Mouse (Mus musculus): Measurements from ENCODE around the gene Klhl5. TPM values are rescaled to one million over a fixed set of nuclear protein-coding genes. Genes with fewer than 3 reads are reported as not detected.

The Klhl5 gene
- total RNA-seq, 1 experiment: 5.0 TPM

DNA sequence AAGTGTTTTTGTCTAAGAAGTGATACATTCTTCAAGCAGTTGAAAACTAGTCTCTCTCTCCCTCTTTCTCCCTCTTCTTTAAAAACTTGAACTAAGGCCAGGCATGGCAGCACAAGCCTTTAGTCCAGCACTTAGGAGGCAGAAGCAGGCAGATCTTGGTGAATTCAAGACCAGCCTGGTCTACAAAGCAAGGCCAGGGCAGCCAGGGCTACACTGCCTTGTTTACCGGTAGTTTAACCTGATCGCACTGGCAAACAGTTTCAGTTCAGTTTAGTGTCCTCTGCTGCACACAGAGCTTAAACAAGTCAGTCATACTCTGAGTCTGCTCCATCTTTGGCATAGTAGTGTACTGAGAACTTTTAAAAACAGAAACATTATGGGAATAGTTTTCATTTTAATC, 9.4 kb downstream of the Klhl5 start:
- no peak overlapping the region for H3K27ac ChIP-seq (ENCODE audit: insufficient read depth, low read depth, low read length, poor library complexity, severe bottlenecking)
- TF ChIP-seq MAFK (IDR thresholded peaks at IDR 0.05; ENCODE audit: insufficient read depth, low read depth, low read length) (no peak), CHD2 (IDR thresholded peaks at IDR 0.05; ENCODE audit: low read depth, low read length) (no peak), ZNF384 (IDR thresholded peaks at IDR 0.05; ENCODE audit: low read depth, low read length) (no peak), HCFC1 (IDR thresholded peaks at IDR 0.05; ENCODE audit: borderline replicate concordance, insufficient read depth, low read length) (no peak), ZC3H11A (IDR thresholded peaks at IDR 0.05; ENCODE audit: borderline replicate concordance, low read depth, low read length) (no peak)
- no peaks in the 10 kb centered on the region for H3K4me1 ChIP-seq (ENCODE audit: control insufficient read depth in 2 of 2, insufficient read depth in 2 of 2, low read length in 2 of 2, poor library complexity in 1 of 2)
- H3K9ac ChIP-seq (ENCODE audit: insufficient read depth, low read depth, low read length, poor library complexity, severe bottlenecking): no peak overlapping the region
- H3K4me3 ChIP-seq (ENCODE audit: insufficient read depth in 1 of 2, low read depth in 1 of 2, low read length in 2 of 2, poor library complexity in 1 of 2, severe bottlenecking in 1 of 2): no peak overlapping the region
- in situ Hi-C loops (cut with MboI; ENCODE audit: low sequenced_read_pairs in 2 of 2, unreplicated experiment in 2 of 2): no loop called here
- no peak for DNase-seq (ENCODE audit: low read depth, low spot score)
- no peaks in the 10 kb centered on the region for H3K9me3 ChIP-seq (ENCODE audit: control insufficient read depth, insufficient read depth, low read depth, low read length)
- H3K36me3 ChIP-seq (ENCODE audit: control insufficient read depth, insufficient read depth, low read length, poor library complexity, severe bottlenecking): no peaks in the 10 kb centered on the region

DNA sequence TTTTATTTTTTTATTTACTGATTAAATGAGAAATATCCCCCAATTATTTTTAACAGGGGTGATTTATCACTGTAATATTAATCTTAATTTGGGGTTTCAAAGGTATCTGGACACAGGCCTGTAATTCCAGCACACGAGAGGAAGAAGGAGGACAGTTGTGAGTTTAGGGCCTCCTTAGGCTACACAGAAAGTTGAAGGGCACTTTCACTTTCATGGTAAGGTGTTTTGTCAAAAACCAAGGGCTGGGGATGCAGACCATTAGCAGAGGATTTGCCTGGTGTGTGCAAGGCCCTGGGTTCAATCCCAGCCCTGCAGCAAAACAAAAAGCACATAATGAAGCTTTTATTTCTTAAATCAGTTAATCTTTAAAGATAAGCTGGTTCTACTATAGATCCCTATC, 12.2 kb downstream of the Klhl5 start:
- TF ChIP-seq HCFC1 (IDR thresholded peaks at IDR 0.05; ENCODE audit: borderline replicate concordance, insufficient read depth, low read length) (no peak), ZC3H11A (IDR thresholded peaks at IDR 0.05; ENCODE audit: borderline replicate concordance, low read depth, low read length) (no peak), MAFK (IDR thresholded peaks at IDR 0.05; ENCODE audit: insufficient read depth, low read depth, low read length) (no peak), ZNF384 (IDR thresholded peaks at IDR 0.05; ENCODE audit: low read depth, low read length) (no peak), CHD2 (IDR thresholded peaks at IDR 0.05; ENCODE audit: low read depth, low read length) (no peak)
- Histone ChIP-seq H3K4me3 (ENCODE audit: insufficient read depth in 1 of 2, low read depth in 1 of 2, low read length in 2 of 2, poor library complexity in 1 of 2, severe bottlenecking in 1 of 2) (no peak overlapping the region), H3K4me1 (ENCODE audit: control insufficient read depth in 2 of 2, insufficient read depth in 2 of 2, low read length in 2 of 2, poor library complexity in 1 of 2) (no peaks in the 10 kb centered on the region), H3K27ac (ENCODE audit: insufficient read depth, low read depth, low read length, poor library complexity, severe bottlenecking) (no peak overlapping the region), H3K9me3 (ENCODE audit: control insufficient read depth, insufficient read depth, low read depth, low read length) (no peaks in the 10 kb centered on the region), H3K9ac (ENCODE audit: insufficient read depth, low read depth, low read length, poor library complexity, severe bottlenecking) (no peak overlapping the region), H3K36me3 (ENCODE audit: control insufficient read depth, insufficient read depth, low read length, poor library complexity, severe bottlenecking) (no peaks in the 10 kb centered on the region)
- in situ Hi-C loops (cut with MboI; ENCODE audit: low sequenced_read_pairs in 2 of 2, unreplicated experiment in 2 of 2): no loop called here
- DNase-seq (ENCODE audit: low read depth, low spot score): no peak

DNA sequence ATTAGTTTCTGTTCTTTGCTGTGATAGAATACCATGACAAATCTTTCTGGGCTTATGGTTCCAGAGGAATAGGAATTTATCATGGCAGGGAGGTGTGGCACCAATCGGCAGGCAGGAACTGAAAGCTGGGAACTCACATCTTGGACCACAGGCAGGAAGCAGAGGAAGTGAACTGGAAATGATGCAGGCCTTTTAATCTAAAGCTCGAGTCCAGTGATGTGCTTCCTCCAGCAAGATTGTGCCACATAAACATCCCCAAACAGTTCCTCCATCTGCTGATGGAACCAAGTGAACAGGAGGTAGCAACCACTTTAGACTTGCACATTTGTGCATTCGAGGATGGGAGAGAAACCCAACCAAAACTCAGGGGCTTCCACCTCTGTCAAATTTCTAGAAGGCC, 12.6 kb downstream of the Klhl5 start:
- TF ChIP-seq ZNF384 (IDR thresholded peaks at IDR 0.05; ENCODE audit: low read depth, low read length) (no peak), HCFC1 (IDR thresholded peaks at IDR 0.05; ENCODE audit: borderline replicate concordance, insufficient read depth, low read length) (no peak), ZC3H11A (IDR thresholded peaks at IDR 0.05; ENCODE audit: borderline replicate concordance, low read depth, low read length) (no peak), CHD2 (IDR thresholded peaks at IDR 0.05; ENCODE audit: low read depth, low read length) (no peak), MAFK (IDR thresholded peaks at IDR 0.05; ENCODE audit: insufficient read depth, low read depth, low read length) (no peak)
- in situ Hi-C loops (cut with MboI; ENCODE audit: low sequenced_read_pairs in 2 of 2, unreplicated experiment in 2 of 2): no loop called here
- H3K4me1 ChIP-seq (ENCODE audit: control insufficient read depth in 2 of 2, insufficient read depth in 2 of 2, low read length in 2 of 2, poor library complexity in 1 of 2): no peaks in the 10 kb centered on the region

DNA sequence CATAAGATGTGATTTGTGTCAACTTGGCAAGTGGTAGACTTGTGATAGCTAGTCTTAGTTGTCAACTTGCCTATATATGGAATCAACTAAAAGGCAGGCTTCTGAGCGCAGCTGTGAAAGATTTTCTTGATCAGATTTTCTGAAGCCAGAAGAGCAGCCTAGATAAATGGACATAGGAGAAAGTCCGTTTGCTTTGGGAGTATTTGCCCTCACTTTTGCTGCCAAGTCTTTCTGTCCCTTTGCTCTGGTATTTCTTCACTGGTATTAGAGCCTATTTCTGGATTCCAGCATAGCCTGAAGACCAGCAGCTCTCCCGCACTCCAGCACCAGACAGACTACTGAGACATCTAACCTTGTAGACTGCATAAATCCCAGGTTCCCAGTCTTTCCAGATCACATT, 15.3 kb downstream of the Klhl5 start:
- in situ Hi-C loops (cut with MboI; ENCODE audit: low sequenced_read_pairs in 2 of 2, unreplicated experiment in 2 of 2): no loop called here
- DNase-seq (ENCODE audit: low read depth, low spot score): no peak
- H3K4me3 ChIP-seq (ENCODE audit: insufficient read depth in 1 of 2, low read depth in 1 of 2, low read length in 2 of 2, poor library complexity in 1 of 2, severe bottlenecking in 1 of 2): no peak overlapping the region

More for the DNA sequence above, 12.6 kb downstream of the Klhl5 start:
- Histone ChIP-seq H3K36me3 (ENCODE audit: control insufficient read depth, insufficient read depth, low read length, poor library complexity, severe bottlenecking) (no peaks in the 10 kb centered on the region; the same call in 1 of the 2 replicates), H3K9ac (ENCODE audit: insufficient read depth, low read depth, low read length, poor library complexity, severe bottlenecking) (no peak overlapping the region), H3K9me3 (ENCODE audit: control insufficient read depth, insufficient read depth, low read depth, low read length) (no peaks in the 10 kb centered on the region), H3K27ac (ENCODE audit: insufficient read depth, low read depth, low read length, poor library complexity, severe bottlenecking) (no peak overlapping the region), H3K4me3 (ENCODE audit: insufficient read depth in 1 of 2, low read depth in 1 of 2, low read length in 2 of 2, poor library complexity in 1 of 2, severe bottlenecking in 1 of 2) (no peak overlapping the region)
- DNase-seq (ENCODE audit: low read depth, low spot score): no peak

DNA sequence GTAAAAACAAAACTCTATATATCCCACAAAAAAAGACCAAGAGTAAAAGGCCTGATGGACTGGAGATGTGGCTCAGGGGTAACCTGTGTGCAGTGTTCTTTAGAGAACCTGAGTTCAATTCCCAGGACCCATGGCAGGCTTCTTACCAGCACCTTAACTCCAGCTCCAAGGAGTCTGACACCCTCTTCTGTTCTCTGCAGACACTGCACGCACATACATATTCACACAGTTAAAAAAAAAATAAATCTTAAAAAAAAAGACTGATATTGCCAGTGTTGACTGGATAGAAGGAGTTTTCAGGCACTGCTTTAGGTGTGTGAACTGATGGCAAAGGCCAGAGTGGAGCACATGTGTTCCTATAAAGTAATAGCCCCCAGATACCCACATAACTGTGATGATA, 18.8 kb downstream of the Klhl5 start:
- Histone ChIP-seq H3K27ac (ENCODE audit: insufficient read depth, low read depth, low read length, poor library complexity, severe bottlenecking) (no peak overlapping the region), H3K9me3 (ENCODE audit: control insufficient read depth, insufficient read depth, low read depth, low read length) (no peaks in the 10 kb centered on the region), H3K36me3 (ENCODE audit: control insufficient read depth, insufficient read depth, low read length, poor library complexity, severe bottlenecking) (no peaks in the 10 kb centered on the region; the same call in 1 of the 2 replicates), H3K4me3 (ENCODE audit: insufficient read depth in 1 of 2, low read depth in 1 of 2, low read length in 2 of 2, poor library complexity in 1 of 2, severe bottlenecking in 1 of 2) (no peak overlapping the region), H3K4me1 (ENCODE audit: control insufficient read depth in 2 of 2, insufficient read depth in 2 of 2, low read length in 2 of 2, poor library complexity in 1 of 2) (no peaks in the 10 kb centered on the region), H3K9ac (ENCODE audit: insufficient read depth, low read depth, low read length, poor library complexity, severe bottlenecking) (no peak overlapping the region)
- DNase-seq (ENCODE audit: low read depth, low spot score): no peak
- TF ChIP-seq ZNF384 (IDR thresholded peaks at IDR 0.05; ENCODE audit: low read depth, low read length) (no peak), CHD2 (IDR thresholded peaks at IDR 0.05; ENCODE audit: low read depth, low read length) (no peak), HCFC1 (IDR thresholded peaks at IDR 0.05; ENCODE audit: borderline replicate concordance, insufficient read depth, low read length) (no peak), ZC3H11A (IDR thresholded peaks at IDR 0.05; ENCODE audit: borderline replicate concordance, low read depth, low read length) (no peak), MAFK (IDR thresholded peaks at IDR 0.05; ENCODE audit: insufficient read depth, low read depth, low read length) (no peak)
- in situ Hi-C loops (cut with MboI; ENCODE audit: low sequenced_read_pairs in 2 of 2, unreplicated experiment in 2 of 2): no loop called here

More for the DNA sequence above, 15.3 kb downstream of the Klhl5 start:
- no peak for TF ChIP-seq CHD2 (IDR thresholded peaks at IDR 0.05; ENCODE audit: low read depth, low read length)
- no peak for TF ChIP-seq HCFC1 (IDR thresholded peaks at IDR 0.05; ENCODE audit: borderline replicate concordance, insufficient read depth, low read length)
- no peak overlapping the region for H3K9ac ChIP-seq (ENCODE audit: insufficient read depth, low read depth, low read length, poor library complexity, severe bottlenecking)
- no peaks in the 10 kb centered on the region for H3K9me3 ChIP-seq (ENCODE audit: control insufficient read depth, insufficient read depth, low read depth, low read length)
- no peaks in the 10 kb centered on the region; the same call in 1 of the 2 replicates for H3K36me3 ChIP-seq (ENCODE audit: control insufficient read depth, insufficient read depth, low read length, poor library complexity, severe bottlenecking)
- no peaks in the 10 kb centered on the region for H3K4me1 ChIP-seq (ENCODE audit: control insufficient read depth in 2 of 2, insufficient read depth in 2 of 2, low read length in 2 of 2, poor library complexity in 1 of 2)
- H3K27ac ChIP-seq (ENCODE audit: insufficient read depth, low read depth, low read length, poor library complexity, severe bottlenecking): no peak overlapping the region

Data from ES-E14 (cell line).